Mouse (Mus musculus): ENCODE measurements around the gene Olfr90.

Gene Olfr90

DNA sequence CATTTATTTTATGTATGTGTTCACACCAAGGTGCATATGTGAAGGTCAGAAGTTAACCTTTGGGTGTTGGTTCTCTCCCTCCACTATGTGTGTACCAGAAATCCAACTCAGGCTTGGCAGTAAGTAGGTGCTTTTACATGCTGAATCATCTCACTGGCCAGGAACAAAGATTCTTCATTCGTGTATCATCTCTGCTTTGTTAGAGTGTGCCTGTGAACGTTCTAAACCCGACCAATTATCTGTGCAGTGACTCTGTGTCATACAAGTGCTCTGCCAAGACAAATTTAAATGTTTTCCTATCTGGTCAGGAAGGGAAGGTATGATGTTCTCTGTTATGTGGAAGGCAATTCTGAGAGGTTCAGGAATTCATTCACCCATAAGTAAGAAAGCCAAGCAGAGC is 26.9 kb downstream of the Olfr90 start:
- DNase-seq (ENCODE audit: low read depth, low spot score), result no peak

DNA sequence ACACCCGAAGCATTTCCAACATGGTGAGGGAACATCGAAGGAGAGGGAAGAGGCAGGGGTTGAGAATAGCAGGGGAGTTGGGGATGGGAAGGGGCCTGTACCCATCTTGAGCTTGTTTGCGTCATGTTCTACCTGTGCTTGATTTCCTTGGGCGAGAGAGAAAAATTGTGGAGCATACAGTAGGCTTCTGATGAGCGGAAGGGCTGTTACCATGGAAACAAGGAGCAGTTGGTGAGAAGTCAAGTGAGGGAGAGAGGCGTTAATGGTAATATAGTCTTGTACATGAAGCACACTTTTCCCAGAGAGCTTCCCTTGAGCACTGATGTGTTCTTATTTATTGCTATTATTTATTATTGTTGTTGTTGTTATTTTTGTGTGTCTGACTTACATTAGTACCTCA is 31.3 kb downstream of the Olfr90 start:
- peak; percentile 56 for DNase-seq (ENCODE audit: low read depth, low spot score)

DNA sequence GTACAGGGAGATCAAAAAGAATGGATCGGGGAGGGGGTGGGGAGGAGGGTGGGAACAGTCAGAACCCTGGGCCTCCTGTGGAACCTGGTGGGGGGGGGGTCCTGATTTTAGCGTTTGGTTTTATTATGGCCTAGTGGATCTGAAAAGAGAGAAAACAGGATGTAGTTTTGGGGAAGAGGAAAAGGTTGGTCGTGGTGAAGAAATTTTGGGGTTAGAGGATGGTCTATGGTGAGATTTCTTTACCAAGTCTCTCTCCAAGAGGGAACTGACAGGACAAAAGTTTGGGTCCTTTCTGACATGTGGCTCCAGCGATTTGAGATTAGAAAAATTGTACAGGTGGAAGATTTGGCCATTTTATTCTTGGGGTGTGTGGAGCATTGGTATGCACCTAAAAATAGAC is 36.6 kb downstream of the Olfr90 start:
- DNase-seq (ENCODE audit: low read depth, low spot score), result no peak

DNA sequence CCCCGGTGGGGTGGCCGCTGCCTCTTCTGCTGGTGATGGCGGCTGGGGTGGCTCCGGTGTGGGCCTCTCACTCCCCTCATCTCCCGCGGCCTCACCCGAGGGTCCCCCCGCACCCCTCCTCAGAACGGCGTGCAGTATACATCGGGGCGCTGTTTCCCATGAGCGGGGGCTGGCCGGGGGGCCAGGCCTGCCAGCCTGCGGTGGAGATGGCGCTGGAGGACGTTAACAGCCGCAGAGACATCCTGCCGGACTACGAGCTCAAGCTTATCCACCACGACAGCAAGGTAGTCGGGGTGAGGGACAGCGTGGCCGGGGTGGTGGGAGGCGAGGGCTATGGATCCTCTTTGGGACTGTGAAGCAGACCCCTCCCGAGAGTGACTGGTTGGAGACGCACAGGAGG is 37.4 kb downstream of the Olfr90 start:
- no peak for DNase-seq (ENCODE audit: low read depth, low spot score)

DNA sequence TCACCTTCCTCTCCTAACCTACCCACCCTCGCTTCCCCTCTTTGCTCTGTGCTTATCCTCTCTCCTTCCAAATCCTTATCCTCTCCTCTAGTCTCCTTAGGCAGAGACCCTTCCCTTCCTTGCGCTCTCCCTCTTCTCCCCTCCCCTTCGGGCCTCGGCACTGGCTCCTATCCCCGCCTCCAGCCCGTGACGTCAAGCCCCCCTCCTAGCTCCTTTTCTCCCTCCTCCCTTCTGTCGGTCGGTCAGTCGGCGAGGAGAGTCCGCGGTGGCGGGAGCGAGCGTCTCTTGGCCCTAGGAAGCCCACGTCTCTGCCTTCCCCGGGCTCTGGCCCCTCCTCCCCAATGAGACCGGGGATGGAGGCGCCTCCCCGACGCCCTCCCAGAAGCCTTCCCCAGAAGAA is 37.9 kb downstream of the Olfr90 start:
- peak; percentile 89 for DNase-seq (ENCODE audit: low read depth, low spot score)

DNA sequence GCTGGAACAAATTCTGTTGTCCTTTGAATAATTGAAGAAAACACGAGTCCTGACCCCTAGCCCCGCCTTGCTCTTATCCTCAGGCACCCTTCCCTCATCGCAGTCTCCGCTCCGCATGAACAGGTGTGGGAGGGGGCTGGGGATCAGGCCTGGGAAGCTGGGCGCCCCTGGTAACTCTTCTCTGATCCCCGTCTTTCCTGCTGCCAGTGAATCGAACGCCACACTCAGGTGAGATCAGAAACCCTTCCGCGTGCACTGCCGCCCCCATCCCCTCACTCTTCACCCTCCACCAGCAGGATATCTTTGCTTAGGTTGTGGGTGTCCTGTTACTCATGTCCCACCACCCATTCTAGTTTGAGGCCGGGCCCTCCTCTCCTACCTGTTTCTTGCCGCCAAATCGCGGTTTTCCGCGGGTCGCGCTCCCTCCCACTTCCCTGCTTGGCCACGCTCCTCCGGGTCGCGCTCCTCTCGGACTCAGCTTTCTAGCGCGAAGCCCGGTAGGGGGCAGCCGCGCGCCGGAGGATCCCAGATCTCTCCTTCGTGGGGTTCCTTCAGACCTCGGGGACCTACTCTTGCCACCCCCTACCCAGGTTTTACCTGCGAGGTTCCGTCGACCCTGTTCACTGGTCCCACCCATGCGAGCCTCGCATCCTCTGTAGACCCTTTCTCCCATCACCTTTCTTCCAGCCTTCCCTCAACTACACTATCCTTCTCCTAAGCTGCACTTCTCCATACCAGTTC is 38.6 kb downstream of the Olfr90 start:
- DNase-seq (ENCODE audit: low read depth, low spot score), result peak; percentile 83

DNA sequence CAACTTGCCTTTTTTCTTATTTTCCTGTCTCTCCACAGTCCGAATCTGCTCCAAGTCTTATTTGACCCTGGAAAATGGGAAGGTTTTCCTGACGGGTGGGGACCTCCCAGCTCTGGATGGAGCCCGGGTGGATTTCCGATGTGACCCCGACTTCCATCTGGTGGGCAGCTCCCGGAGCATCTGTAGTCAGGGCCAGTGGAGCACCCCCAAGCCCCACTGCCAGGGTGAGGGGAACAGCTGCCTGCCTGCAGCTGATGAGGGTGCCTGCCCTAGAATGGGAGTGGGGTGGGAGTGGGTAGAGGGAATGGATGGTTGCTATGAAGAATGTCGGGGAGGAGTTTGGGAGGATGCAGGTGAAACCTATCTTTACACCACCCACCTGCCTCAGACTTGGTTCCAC is 39.9 kb downstream of the Olfr90 start:
- no peak for DNase-seq (ENCODE audit: low read depth, low spot score)

DNA sequence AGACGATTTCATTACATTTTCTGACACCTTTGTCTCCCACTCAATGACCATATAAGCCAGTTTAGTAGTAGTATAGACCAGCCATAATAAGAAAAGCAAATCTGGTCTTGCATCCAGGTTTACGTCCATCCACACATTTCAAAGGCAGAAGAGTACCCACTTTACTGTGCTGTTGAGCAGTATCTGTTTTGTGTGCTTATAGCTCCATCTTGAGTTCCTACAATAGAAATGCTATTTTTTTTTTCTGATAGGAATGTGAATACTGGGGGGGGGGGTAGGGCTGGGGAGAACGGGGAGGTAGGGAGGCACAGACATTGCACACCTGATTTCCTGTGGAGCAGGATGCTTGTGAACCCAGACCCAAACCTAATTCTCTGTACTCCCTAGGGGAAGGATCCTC is 40.3 kb downstream of the Olfr90 start:
- DNase-seq (ENCODE audit: low read depth, low spot score), result no peak

DNA sequence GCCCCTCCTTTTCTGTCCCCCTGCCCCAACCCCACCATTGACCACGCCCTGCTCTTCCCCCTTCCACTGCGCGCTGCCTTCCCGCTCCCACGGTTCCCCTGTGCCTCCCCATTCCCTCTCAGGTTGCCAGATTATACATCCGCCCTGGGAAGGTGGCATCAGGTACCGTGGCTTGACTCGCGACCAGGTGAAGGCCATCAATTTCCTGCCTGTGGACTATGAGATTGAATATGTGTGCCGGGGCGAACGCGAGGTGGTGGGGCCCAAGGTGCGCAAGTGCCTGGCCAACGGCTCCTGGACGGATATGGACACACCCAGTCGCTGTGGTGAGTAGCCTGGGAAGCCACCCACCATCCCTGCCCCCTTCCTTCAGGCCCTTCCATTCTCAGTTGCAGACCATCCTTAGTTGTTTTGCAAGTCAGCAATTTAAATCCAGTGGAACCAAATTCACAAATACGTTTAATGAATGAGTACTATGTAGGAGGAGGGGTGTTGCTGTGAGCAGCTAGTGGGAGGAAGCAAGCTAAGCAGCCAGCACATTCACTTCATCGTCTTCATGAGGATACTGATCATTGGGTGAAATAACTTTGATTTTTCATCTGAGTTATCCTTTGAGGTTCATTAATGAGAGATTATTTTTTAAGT is 40.8 kb downstream of the Olfr90 start:
- peak; percentile 63 for DNase-seq (ENCODE audit: low read depth, low spot score)

DNA sequence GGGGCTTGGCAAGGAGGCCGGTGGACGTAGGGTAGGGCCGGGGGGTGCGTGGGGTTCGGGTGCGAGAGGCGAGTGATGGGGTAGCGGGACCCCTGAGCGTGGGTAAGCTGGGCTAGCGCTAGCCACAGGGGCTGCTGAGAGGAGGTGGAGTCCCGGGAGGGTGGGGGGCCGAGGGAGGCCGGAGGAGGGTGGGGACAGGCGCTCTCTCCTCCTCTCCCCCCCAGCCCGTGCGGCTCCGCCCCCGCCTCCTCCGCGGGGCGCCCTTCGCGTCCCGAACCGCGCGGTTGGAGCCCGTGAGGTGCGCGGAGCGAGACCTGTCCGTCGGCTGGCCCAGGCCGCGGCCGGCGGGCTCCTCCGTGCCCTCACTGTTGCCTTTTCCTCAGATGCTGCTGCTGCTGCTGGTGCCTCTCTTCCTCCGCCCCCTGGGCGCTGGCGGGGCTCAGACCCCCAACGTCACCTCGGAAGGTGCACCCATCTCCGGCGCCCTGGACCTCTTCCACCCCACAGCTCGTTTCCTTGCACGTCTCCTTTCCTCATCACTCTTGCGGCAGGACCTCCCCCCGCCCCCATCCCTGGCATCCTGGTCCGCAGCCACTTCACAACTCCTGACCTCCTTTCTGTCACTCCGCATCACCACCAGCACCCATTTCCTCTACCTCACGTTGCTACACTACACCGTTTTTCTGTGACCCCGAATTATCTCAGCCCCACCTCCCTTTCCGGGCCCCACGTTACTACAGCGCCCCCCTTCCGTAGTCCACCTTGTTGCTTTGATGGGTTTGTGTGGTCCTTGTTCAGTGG is 41.8 kb downstream of the Olfr90 start:
- DNase-seq (ENCODE audit: low read depth, low spot score), result peak; percentile 78

DNA sequence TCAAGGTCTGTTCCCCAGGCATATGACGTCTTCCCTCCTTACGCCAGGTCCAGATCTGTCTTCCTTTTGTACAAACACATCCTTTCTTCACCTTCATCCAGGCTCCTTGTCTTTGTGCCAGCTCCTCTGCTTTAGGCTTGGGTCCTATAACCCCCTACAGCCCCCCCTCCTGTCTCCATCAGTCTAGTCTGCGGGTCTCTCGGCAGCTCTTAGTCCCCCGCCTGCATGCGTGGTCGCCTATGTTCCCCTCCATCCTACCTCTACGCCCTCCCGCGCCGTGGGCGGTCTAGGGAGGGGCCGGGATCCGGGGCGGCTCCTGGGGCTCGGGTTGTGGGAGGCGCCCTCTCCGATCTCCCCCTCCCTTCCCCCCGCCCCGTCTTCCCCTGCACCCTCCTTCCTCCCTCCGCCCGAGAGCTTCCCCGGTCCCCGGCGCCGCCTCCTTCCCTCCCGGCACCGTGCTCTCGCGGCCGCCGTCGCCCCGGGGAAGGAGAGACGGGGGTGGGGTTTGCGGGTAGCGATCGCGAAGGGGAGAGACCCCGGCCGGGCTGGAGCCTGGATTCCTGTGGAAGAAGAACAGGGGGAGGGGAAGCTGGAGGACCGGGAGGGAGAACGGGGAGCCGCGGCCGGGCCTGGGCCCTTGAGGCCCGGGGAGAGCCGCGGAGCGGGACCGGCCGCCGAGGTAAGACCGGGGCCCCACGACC is 42.5 kb downstream of the Olfr90 start, which contains the start of gene Gabbr1:
Gene Gabbr1, plus strand, starts transcription at position 356 of the 701 bp plus-strand sequence.
- peak; percentile 93 for DNase-seq (ENCODE audit: low read depth, low spot score)

DNA sequence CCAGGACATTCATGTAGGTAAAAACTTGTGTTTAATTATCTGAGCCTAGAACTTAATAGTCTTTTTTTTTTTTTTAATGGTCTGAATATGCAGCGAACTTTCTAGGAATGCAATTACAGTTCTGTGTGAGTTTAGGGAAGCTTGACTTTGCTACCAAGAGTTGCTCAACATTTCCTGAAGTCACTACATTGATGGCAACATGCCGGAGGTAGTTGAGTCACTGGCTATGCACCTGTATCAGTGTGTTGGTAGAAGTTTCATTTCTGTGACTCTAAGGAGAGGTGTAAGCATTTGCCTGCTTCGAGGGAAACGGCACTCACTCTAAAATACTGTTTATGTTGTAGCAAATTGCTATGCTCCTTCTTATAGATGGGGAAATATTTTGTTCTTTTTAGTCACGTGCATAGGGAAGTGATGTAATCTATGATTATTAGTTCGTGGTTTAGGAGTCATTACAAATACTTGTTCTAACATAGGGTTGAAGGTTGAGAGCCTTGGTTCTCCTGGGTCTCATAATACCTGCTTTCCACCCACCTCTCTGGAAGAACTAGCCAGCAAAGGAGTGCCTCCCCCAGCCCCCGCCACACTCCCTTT is 43.6 kb downstream of the Olfr90 start:
- no peak for DNase-seq (ENCODE audit: low read depth, low spot score)

DNA sequence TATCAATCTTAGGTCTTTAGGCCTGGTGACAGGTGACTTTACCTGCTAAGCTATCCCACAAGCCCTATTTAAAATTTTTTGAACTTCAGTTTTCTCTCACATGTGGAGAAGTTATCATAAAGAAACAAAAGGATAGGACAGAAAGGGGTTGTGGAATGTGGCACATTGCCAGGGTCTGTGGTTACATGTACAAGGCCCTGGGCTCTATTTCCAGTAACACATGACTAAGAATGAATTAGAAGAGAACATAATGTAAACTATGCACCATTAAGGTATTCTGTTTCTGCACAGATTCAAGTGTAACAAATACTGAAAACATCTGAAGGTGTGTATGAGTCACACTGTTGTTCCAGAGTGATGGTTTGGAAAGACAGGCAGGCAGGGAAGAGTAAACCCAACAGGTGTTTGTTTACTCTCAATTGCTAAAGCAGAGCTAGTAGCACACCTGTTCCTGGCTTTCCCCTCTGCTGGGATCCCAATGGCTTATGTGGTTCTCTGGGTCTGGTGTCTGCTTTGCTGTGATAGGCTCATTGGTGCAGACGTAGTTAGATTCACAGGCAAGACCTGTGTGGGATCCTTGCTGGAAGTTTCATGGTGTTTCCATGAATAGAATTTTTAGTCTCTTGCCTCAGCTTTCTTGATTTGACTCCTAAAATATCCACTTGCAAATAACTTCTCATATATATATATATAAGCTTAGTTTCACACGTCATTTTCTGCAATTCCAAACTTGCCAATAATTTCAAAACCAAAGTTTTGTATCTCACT is 49.0 kb downstream of the Olfr90 start:
- DNase-seq (ENCODE audit: low read depth, low spot score), result no peak

Measured in R1 (cell line).